Mouse (Mus musculus) CH12.LX (cell line): ENCODE data around the gene Arhgap33.

Experiments
- CHD2 ChIP-seq: IDR thresholded peaks from 2 replicates; pipeline ENCODE4 v1.6.1; 2011; ENCODE audit warnings: low read length, improper control_type of control experiment
- CTCF ChIP-seq, 2 experiments: IDR thresholded peaks in 1 of 2; conservative IDR thresholded peaks in 1 of 2; 2 replicates each; pipeline ENCODE4 v1.5.1; 2011 to 2012; ENCODE audit warnings: low read depth in 2 of 2, low read length in 2 of 2, improper control_type of control experiment in 1 of 2, inconsistent platforms in 1 of 2, mild to moderate bottlenecking in 1 of 2, moderate library complexity in 1 of 2
- EP300 ChIP-seq: IDR thresholded peaks from 2 replicates; pipeline ENCODE4 v1.6.1; 2011; ENCODE audit warnings: low read length, improper control_type of control experiment
- ETS1 ChIP-seq: conservative IDR thresholded peaks from 2 replicates; pipeline ENCODE4 v1.6.1; 2012; ENCODE audit warnings: low read depth, mild to moderate bottlenecking, inconsistent platforms, low read length, improper control_type of control experiment, moderate library complexity
- MAFK ChIP-seq: IDR thresholded peaks from 2 replicates; pipeline ENCODE4 v1.6.1; 2011; ENCODE audit warnings: low read length, improper control_type of control experiment; ENCODE audit not compliant: insufficient replicate concordance
- NELFE ChIP-seq: IDR thresholded peaks from 2 replicates; pipeline ENCODE4 v1.6.1; 2011; ENCODE audit warnings: low read depth, low read length, improper control_type of control experiment
- POLR2A ChIP-seq: IDR thresholded peaks from 2 replicates; pipeline ENCODE4 v1.6.1; 2011; ENCODE audit warnings: low read depth, mild to moderate bottlenecking, improper control_type of control experiment, low read length
- RCOR1 ChIP-seq: conservative IDR thresholded peaks from 2 replicates; pipeline ENCODE4 v1.6.1; 2012; ENCODE audit warnings: low read depth, mild to moderate bottlenecking, inconsistent platforms, low read length, improper control_type of control experiment

- no peak for TF ChIP-seq NELFE
- TF ChIP-seq ETS1 = no peak
- TF ChIP-seq CTCF (conservative IDR thresholded peaks at IDR 0.05 in 1 of 2, IDR thresholded peaks at IDR 0.05 in 1 of 2; ENCODE audit: low read depth in 2 of 2, low read length in 2 of 2) = peak; percentile 78 to 85
- TF ChIP-seq POLR2A = no peak
- no peak for TF ChIP-seq EP300
- TF ChIP-seq RCOR1 = no peak
- TF ChIP-seq MAFK = no peak
- no peak for TF ChIP-seq CHD2
Observed at GRCm38 (mm10) chr7:30490251-30490956, 44.5 kb downstream of the Arhgap33 start.
